Mouse (Mus musculus): ENCODE measurements around the gene Pus3.
"Not testable (repeated sequence)": the region's sequence is repeated elsewhere in the genome, so short reads cannot be mapped to it uniquely, and the experiment has no call there.

The Pus3 gene

DNA sequence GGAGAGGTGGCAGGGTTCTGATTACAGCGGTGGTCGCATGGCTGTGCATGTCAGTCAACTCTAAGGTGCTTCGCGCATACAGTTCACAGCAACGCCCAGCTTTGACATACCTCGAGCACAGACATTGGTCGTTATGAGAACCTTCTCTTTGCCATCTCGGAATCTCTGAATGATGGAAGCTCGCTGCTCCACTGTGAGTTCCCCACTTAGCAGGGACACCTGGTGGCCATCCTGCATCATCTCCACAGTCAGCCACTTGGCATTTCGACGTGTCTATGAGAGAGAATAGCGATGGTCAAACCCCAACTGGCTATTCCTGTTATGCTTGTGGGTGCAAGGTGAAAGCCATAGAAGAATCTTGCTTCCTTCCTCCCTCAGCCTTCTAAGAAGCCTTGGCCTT, 12.7 kb upstream of the Pus3 start:
- no peak for DNase-seq (ENCODE audit: low read depth, low spot score)

DNA sequence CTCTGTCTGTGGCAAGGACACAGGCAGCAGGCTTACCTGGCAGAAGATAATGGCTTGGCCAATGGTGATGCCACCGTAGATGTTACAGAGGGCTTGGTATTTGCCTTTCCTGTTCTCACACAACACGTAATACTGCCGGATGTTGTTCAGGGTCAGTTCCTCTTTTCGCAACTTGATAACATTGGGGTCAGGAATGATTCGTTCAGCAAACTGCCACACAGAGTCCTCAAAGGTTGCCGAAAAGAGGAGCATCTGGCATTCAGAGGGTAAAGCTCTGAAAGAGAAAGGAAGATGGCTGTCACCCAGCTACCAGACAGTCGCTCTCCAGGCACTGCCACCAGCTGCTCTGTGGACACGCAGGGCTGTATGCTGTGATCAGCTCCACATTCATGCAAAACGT, 11.7 kb upstream of the Pus3 start:
- DNase-seq (ENCODE audit: low read depth, low spot score): no peak

DNA sequence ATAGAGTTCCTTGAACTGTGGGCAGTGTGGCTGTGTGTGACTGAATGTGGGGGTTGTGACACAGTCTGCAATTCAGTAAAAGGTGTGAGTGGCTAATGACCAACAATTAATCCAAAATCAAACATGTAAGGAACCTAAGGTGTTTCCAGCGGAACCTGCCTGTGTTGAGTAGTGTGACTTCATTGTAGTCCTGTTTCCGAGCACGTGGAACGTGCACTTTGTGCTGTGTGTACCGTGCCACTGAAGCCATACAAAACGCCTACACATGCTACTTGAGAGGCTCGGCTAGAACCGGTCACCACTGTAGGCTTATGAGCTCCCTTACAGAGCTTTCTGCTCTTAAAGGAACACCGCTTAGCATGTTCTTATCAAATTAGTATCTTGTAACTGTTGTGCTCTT, 9.9 kb upstream of the Pus3 start:
- DNase-seq (ENCODE audit: low read depth, low spot score): no peak

DNA sequence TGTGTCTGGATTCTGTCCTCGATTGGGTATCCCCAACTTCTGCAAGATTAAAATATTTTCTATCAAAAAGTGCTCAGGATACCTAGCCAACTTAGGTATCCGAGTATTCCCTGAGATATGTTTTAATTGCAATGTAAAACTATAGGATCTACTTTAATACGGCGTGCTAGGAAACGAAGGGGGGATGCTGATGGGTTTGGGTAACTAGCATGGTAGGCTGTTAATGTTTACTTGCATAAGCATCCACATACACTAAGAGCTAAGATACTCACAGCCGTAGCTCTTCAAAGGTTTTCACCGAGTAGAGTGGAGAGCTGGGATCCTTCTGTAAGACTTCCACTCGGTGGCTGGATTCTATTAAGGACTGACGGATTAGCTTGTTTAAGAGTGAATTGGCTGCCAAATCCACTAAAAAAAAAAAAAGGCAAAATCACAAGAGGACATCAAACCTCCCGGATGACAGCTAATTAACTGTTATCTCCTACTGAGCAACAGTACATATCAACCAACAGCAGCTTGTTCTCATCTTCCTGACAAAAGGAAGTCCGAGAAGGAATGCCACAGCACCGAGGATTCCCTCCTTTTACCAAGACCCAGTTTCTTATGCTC, 1.8 kb upstream of the Pus3 start:
- DNase-seq (ENCODE audit: low read depth, low spot score): no peak

DNA sequence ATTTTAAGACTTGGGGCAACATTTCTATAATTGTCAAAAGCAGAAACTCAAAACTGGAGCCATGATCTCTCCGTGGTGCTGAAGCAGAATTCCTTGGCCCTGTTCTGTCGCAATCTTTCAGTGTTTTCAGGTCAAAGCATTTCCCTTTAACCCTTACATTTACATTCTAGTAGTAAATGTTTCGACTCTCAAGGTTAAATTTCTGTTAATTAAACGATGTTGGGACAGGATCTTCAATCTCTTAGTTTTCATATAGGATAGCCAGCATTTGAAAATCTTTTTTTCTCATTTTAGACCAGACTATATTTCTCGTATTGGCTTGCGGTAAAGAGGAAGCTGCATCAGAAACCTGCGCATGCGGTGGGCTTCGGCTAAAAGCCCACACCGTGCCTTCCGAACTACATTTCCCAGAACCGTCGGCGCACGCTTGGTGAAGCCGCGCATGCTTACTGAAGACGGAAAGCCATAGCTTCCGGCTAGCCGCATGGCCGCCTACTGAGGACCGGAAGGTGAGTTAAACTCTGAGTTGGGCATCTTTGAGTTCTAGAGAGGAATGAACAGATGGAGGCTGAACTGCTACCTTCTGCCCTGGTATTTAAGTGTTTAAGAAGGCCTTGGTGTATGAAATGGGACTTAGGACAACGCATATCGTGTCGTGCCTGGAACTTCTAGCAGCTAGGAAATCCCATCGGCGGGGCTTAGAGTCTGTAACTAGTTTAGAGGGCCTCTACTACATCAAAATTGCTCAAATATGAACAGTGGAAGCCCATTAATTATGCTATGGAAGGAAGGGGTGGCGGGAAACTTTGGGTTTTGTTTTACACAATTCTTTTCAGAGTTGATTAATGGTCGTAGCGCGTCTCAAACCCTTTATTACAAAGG, 855 bp downstream of the Pus3 start:
- peak; percentile 55 for DNase-seq (ENCODE audit: low read depth, low spot score)

DNA sequence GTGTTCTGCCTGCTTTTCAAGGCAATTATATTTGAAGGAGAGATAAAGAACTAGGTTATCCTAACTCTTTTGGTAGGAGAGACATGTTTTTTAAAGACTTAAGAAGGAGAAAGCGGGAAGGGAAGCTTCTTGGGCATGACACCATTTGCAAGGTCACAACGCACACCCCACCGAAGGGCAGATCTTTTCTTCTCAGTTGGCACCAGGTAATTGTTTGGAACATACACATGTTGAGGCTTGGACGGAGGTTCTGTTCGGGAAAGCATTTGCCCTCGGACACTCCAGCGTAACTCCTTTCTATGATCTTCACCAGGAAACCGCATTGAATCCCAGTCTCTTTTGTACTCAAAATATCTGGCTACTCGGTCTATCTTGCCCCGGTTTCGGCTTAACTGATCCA, 2.7 kb downstream of the Pus3 start:
- no peak for DNase-seq (ENCODE audit: low read depth, low spot score)

DNA sequence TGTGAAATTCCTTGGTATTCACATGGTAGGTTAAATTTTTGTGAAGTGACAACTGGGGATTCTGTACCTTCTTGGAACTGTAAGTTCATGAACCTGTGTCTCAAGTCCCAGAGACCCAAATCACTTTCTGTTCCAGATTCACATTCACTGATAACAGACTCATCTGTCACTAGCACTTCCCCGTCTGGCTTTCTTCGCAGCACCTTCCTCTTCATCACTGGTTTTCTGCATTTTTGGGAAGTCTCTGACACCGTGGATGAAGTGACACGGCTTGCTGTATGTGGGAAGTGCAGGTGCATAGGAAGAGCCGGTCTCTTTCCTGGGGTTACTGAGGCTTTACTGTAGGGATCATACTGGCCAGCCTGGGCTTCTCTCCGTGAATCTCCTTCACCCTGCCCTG, 3.2 kb downstream of the Pus3 start:
- DNase-seq (ENCODE audit: low read depth, low spot score): no peak

DNA sequence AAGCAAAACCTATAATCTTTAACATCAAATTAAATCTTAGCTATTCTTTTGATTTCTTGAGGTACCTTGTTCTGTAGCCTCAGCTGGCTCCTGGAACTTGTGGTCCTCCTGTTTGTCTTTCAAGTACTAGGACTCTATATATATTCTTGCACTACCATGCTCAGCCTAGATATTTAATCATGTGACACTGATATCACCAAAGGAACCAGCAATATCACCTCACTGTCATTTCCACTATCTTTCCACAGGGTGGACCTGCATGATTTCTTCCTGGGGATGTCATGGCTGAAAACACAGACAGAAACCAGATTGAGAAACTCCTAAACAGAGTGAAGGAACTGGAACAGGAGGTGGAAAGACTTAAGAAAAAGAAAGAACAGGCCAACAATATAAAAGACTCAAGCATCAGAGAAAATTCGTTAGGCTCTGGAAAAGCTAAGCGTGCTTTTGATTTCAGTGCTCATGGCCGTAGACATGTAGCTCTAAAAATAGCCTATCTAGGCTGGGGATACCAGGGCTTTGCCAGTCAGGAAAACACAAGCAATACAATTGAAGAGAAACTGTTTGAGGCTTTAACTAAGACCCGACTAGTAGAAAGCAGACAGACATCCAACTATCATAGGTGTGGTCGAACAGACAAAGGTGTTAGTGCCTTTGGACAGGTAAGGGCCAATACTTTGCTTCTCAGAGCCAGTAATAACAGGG, 6.3 kb downstream of the Pus3 start:
- no peak for DNase-seq (ENCODE audit: low read depth, low spot score)

DNA sequence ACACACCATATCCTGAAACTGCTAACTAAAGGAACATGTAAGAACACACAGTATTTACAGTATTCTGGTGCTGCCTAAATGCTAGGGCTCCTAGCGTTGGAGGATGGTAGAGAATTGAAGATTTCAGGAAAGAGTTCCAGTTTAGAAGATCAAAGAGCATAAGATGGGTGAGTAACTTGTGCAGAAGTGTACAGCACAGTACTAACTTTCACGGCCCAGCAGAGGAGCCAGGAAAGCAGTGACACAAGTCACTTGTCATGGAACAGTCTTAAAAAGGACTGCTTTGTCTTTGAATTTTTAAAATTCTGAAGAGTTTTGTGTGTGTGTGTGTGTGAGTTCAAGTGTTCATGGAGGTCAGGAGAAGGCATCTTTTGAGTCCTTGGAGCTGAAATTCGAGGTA, 9.6 kb downstream of the Pus3 start:
- DNase-seq (ENCODE audit: low read depth, low spot score): no peak

DNA sequence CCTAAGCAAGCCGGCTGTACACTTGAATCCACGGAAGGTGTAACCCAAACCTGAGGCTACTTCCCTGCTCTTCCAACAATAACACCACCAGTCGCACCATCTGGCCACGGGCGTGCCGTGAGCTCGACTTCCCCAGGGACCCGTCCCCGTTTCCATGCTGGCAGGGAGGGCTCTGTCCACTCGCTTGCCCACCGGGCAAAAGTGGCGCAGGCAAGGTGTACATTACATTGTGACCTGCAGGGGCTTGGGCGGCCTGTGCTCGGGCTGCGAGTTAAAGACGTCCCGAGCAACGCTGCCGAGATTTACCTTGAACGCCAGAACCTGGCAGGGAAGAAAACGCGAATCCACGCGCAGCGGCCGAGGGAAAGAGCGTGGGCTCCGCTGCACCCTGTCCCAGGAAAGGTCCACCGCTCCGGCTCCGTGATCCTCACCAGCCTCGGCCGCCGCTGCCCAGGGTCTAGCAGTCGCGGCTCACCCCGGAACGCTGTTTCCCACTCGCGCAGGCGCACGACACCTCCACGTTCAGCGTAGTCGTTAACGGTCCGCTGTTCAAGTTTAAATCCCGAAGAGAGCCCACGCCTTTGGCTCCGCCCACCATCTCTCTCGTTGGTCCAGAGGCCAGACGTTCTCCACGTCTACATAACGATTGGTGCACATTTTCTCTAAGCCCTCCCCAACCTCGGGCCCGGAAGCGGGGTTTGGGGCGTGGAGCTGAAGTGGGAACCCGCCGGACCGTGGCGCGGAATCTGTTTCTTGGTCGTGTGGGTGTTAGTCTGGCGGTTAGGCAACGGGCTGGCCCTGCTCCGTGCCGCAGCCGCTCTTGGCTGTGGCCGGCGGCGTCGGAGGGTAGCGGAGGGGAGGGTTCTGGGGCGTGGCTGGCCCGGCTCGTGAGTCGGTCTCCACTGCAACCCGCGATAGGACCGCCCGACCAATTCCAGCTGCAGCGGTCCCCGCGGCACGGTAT, 11.5 kb downstream of the Pus3 start, which contains the start of the genes Pate2 and Hyls1:
TSS of gene Pate2 (plus strand) at position 714 of the 964 bp plus-strand sequence.
TSS of gene Hyls1 (minus strand) at position 828 of the 964 bp plus-strand sequence.
- DNase-seq (ENCODE audit: low read depth, low spot score): peak; percentile 92

DNA sequence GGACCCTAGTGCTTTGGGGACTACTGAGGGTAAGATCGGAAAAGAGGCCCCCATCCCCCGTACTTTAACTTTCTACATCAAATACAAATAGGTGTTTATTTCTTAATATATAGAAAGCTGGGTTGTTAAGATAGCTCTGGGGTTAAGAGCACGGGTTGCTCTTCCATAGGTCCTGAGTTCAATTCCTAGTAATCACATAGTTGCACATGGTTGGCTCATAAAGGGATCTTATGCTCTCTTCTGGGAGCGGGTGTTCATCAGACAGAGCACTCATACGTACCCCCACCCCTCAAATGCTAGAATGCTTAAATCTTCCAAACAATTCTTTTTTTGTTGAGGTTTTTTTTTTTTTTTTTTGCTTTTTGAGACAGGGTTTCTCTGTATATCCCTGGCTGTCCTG, 12.3 kb downstream of the Pus3 start:
- no peak for DNase-seq (ENCODE audit: low read depth, low spot score)

DNA sequence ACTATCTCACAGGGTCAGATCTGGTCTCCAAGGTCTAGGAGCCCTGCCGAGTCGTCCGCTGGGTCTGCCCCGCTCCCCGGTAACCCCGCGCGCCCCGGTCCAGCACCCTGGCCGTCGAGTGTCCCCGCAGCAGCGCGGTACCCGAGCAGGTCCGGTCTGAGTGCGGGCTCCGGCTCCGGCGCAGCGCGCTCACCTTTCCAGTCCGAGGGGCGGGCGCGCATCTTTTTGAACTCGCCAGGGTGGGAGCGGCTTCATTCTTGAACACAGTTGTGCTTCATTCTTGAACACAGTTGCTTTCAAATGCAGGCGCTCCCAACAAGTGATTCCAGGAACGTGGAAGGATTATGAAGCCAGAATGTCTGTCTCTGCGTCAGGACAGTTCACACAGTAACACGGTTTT, 16.0 kb downstream of the Pus3 start:
- no peak for DNase-seq (ENCODE audit: low read depth, low spot score)

DNA sequence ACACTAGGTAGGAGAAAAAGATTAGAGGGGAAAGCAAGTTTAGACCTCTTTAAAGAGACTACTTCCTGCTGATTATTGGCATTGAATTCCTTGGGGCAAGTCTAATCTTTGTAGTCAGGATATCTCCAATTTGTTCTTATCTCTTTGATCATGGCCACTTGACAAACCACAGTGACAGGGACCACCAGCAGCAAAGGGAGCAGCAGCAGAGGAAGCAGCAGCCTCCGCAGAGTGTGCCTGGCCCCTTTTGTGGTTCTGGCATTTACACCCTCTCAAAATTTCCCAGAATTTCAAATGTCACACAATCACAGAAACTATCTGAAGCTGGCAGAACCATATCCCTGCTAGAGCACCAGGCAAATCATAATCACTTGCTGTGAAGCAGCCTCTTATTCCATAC, 29.3 kb downstream of the Pus3 start:
- DNase-seq (ENCODE audit: low read depth, low spot score): no peak

DNA sequence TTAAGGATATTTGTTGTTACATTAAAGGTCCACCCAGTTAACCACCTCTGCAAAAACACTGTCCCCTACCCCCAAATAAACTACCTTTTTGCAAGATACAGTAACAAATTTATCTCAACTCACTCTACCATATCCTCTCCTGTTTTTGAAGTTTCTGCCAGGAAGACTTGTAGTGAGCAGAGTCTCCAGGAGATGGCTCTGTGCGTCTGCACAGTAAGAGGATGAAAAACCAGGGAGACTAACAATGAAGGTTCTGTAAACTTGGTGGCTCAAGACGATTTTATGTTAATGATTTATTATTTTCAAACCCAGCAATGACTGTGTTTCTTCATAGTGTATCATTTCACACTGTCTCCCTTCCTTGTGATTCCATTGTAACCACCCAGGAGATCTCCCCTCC, 34.5 kb downstream of the Pus3 start:
- no peak for DNase-seq (ENCODE audit: low read depth, low spot score)

DNA sequence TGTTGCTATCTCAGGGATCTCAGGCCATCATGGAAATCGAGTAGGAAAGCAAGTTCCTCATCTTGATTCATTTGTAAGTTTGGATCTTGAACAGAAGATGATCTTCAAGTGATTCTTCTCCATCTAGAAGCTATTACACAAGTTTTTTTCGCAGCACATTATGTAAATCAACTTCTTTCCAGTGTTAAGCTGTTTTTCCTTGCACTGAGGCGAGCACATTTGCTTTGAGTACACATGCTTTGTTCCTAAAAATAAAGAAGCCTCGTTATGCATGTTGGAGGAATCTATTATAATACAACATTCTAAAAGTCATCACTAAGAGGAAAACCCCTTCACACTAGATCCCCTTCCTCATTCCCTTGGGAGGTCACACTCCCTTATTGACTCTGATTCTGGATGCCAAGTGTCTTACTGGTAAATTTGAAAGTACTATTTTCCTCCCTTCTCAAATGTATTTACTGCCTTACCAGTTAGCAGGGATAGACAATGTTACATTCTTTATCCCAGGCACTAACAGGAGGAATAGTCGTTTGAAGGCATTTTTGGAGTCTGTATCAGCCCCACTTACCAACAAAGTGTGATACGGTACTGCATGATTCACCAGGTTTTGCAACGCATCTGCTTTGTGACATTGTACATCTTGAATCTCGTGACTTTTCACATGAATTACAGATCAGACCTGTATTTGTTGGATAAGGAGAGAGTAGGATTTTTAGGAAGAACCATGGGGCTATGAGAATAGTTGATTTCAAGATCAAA, 49.4 kb downstream of the Pus3 start:
- no peak for DNase-seq (ENCODE audit: low read depth, low spot score)

DNA sequence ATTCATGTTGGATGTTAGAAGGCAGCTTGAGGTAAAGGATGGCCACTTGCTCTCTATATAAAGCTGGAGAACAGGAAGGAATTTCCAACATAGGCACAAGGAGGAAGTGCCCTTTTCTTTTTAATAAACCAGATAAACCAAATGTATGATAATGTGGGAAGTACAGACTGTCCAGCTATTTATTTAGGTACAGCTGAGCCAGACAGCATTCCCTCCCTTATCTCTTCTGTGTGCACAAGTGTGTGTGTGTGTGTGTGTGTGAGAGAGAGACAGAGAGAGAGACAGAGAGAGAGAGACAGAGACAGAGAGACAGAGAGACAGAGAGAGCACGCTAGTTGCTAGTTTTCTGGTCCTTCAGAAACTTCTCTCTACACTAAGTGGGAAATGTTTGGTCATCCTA, 53.4 kb downstream of the Pus3 start, which contains the start of gene Pate4:
TSS of gene Pate4 (minus strand) at position 101 of the 400 bp plus-strand sequence.
- DNase-seq (ENCODE audit: low read depth, low spot score): no peak

DNA sequence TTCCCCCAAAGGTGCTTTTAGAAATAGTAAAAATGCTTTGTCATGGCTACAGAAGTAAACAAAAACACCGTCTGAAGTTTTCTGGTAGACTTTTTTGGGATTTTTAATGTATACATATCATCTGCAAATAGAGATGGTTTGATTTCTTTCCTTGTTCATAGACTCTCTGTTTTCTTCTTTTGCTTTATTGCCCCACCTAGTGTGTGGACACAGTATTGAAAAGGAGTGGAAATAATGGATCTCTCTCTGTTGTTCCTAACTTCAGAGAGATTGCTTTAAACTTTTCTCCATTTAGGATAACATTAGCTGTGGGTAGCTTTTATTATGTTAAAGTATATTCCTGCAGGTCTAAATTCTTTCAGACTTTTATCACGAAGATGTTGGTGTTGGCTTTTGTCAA, 55.6 kb downstream of the Pus3 start:
- no peak for DNase-seq (ENCODE audit: low read depth, low spot score)

DNA sequence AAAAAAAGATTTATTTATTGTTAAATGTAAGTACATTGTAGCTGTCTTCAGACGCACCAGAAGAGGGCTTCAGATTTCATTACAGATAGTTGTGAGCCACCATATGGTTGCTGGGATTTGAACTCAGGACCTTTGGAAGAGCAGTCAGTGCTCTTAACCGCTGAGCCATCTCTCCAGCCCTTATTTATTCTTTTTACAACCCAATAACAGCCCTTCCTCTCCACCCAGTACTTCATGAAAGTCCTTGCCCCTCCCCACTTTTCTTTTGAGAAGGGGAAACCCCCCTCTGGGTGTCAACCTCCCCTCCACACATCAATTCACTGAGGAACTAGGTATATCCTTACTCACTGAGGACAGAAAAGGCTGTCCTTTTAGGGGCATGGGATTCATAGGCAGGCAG, 58.4 kb downstream of the Pus3 start:
- DNase-seq (ENCODE audit: low read depth, low spot score): not testable (repeated sequence)

Measured in skeletal muscle tissue, adult 2 months (tissue).